Mouse (Mus musculus) myocyte (in vitro differentiated cells): ENCODE results near the gene Mylip. TPM values are rescaled to one million over a fixed set of nuclear protein-coding genes. Genes with fewer than 3 reads are reported as not detected.
A peak's percentile ranks its signal among the peaks of the same experiment; 100 is the strongest.

Experiments used
- H3K27me3 ChIP-seq: one replicate; pipeline ENCODE4 v1.6.1; 2011; ENCODE audit not compliant: control insufficient read depth, insufficient read depth, insufficient read length
- H3K36me3 ChIP-seq: one replicate; pipeline ENCODE4 v1.6.1; 2011; ENCODE audit not compliant: control insufficient read depth, insufficient read depth
- H3K4me2 ChIP-seq: one replicate; pipeline ENCODE4 v1.6.1; 2011; ENCODE audit warnings: low read depth, control low read depth
- H3K4me3 ChIP-seq: one replicate; pipeline ENCODE4 v1.5.1; 2011; ENCODE audit warnings: mild to moderate bottlenecking, control low read depth, moderate library complexity
- H3K79me2 ChIP-seq: one replicate; pipeline ENCODE4 v1.6.1; 2011; ENCODE audit not compliant: control insufficient read depth, insufficient read depth
- H3ac ChIP-seq: one replicate; pipeline ENCODE4 v1.6.1; 2011; ENCODE audit not compliant: control insufficient read depth, insufficient read length
- CEBPB ChIP-seq: IDR thresholded peaks from 2 replicates; pipeline ENCODE4 v1.6.1; 2011; ENCODE audit warnings: mild to moderate bottlenecking, moderate library complexity; ENCODE audit not compliant: poor library complexity, insufficient read depth, severe bottlenecking
- E2F4 ChIP-seq: IDR thresholded peaks from one replicate; pipeline ENCODE4 v1.6.1; 2011; ENCODE audit warnings: mild to moderate bottlenecking, control low read depth, moderate library complexity; ENCODE audit not compliant: insufficient read depth
- MAX ChIP-seq: IDR thresholded peaks from one replicate; pipeline ENCODE4 v1.6.1; 2011; ENCODE audit warnings: low read depth, mild to moderate bottlenecking, control low read depth
- MYOD1 ChIP-seq, 3 experiments: IDR thresholded peaks; one replicate each; pipeline ENCODE4 v1.6.1; 2011; ENCODE audit warnings: control low read depth in 2 of 3, low read depth in 2 of 3, mild to moderate bottlenecking in 2 of 3, moderate library complexity in 1 of 3; ENCODE audit not compliant: insufficient read length in 2 of 3, control insufficient read depth in 1 of 3
- MYOG ChIP-seq, 3 experiments: IDR thresholded peaks; one replicate each; pipeline ENCODE4 v1.6.1; 2011; ENCODE audit warnings: control low read depth in 2 of 3, low read depth in 2 of 3, mild to moderate bottlenecking in 2 of 3; ENCODE audit not compliant: insufficient read length in 2 of 3, control insufficient read depth in 1 of 3, insufficient read depth in 1 of 3
- POLR2A ChIP-seq: IDR thresholded peaks from one replicate; pipeline ENCODE4 v1.6.1; 2011; ENCODE audit warnings: low read depth, mild to moderate bottlenecking, control low read depth, moderate library complexity; ENCODE audit not compliant: insufficient read length
- POLR2AphosphoS2 ChIP-seq: IDR thresholded peaks from one replicate; pipeline ENCODE4 v1.6.1; 2011; ENCODE audit warnings: low read depth, control low read depth; ENCODE audit not compliant: insufficient read length
- REST ChIP-seq: IDR thresholded peaks from one replicate; pipeline ENCODE4 v1.6.1; 2011; ENCODE audit warnings: mild to moderate bottlenecking, control low read depth, moderate library complexity; ENCODE audit not compliant: insufficient read depth, insufficient read length
- SRF ChIP-seq: IDR thresholded peaks from one replicate; pipeline ENCODE4 v1.6.1; 2011; ENCODE audit warnings: low read depth; ENCODE audit not compliant: control insufficient read depth, insufficient read length
- TCF12 ChIP-seq: IDR thresholded peaks from one replicate; pipeline ENCODE4 v1.6.1; 2011; ENCODE audit warnings: mild to moderate bottlenecking, control low read depth; ENCODE audit not compliant: poor library complexity, insufficient read depth, severe bottlenecking
- TCF3 ChIP-seq: IDR thresholded peaks from one replicate; pipeline ENCODE4 v1.6.1; 2011; ENCODE audit warnings: low read depth, control low read depth; ENCODE audit not compliant: insufficient read length
- USF1 ChIP-seq: IDR thresholded peaks from one replicate; pipeline ENCODE4 v1.6.1; 2011; ENCODE audit warnings: low read depth, mild to moderate bottlenecking, control low read depth, moderate library complexity
- polyA plus RNA-seq: library from polyadenylated mRNA; unstranded; fragments of >200 nt; fragmentation: generic; extraction: Trizol; gene quantifications from one replicate; pipeline ENCODE4 v1.2.1, GENCODE M21; 2012; ENCODE audit warnings: missing spikeins

The Mylip gene
- polyA plus RNA-seq, 1 experiment: 8.3 TPM

GRCm38 (mm10) chr13:45397240-45397639 is 7.7 kb downstream of the Mylip start:
- H3K27me3 ChIP-seq: no peaks in the 10 kb centered on the region
- H3ac ChIP-seq: no peak overlapping the region
- H3K4me3 ChIP-seq: no peak overlapping the region
- peak overlapping the region; percentile 83 for H3K4me2 ChIP-seq
- H3K79me2 ChIP-seq: peaks cover 63% of the 10 kb centered on the region
- no peaks in the 10 kb centered on the region for H3K36me3 ChIP-seq
- TF ChIP-seq CEBPB (no peak), MYOG (IDR thresholded peaks at IDR 0.05; ENCODE audit: control insufficient read depth in 1 of 3, insufficient read depth in 1 of 3, insufficient read length in 2 of 3, low read depth in 2 of 3) (no peak), POLR2AphosphoS2 (no peak), USF1 (no peak), MYOD1 (IDR thresholded peaks at IDR 0.05; ENCODE audit: control insufficient read depth in 1 of 3, insufficient read length in 2 of 3, low read depth in 2 of 3) (no peak), MAX (no peak), REST (no peak), POLR2A (no peak), TCF12 (no peak), TCF3 (no peak), SRF (no peak), E2F4 (no peak)

- no peak for TF ChIP-seq E2F4
- TF ChIP-seq CEBPB: 0 out of 2 replicates have a peak, but pooled peaks have one; percentile 7
- no peak overlapping the region for H3ac ChIP-seq
- H3K36me3 ChIP-seq: no peaks in the 10 kb centered on the region
- peak overlapping the region; percentile 83 for H3K4me2 ChIP-seq
- no peaks in the 10 kb centered on the region for H3K27me3 ChIP-seq
- peaks cover 55% of the 10 kb centered on the region for H3K79me2 ChIP-seq
- no peak overlapping the region for H3K4me3 ChIP-seq
Measured at GRCm38 (mm10) chr13:45397896-45398805, 8.6 kb downstream of the Mylip start.

- H3ac ChIP-seq: no peak overlapping the region
- peaks cover 11% of the 10 kb centered on the region for H3K36me3 ChIP-seq
- TF ChIP-seq TCF3 (no peak), POLR2A (no peak), TCF12 (no peak), MYOD1 (IDR thresholded peaks at IDR 0.05; ENCODE audit: control insufficient read depth in 1 of 3, insufficient read length in 2 of 3, low read depth in 2 of 3) (no peak), MYOG (IDR thresholded peaks at IDR 0.05; ENCODE audit: control insufficient read depth in 1 of 3, insufficient read depth in 1 of 3, insufficient read length in 2 of 3, low read depth in 2 of 3) (no peak), MAX (no peak), E2F4 (no peak), SRF (no peak), USF1 (no peak), REST (no peak), CEBPB (no peak), POLR2AphosphoS2 (no peak)
- peak overlapping the region; percentile 55 for H3K4me2 ChIP-seq
- H3K79me2 ChIP-seq: peaks cover 30% of the 10 kb centered on the region
- H3K4me3 ChIP-seq: no peak overlapping the region
- no peaks in the 10 kb centered on the region for H3K27me3 ChIP-seq
Measured at GRCm38 (mm10) chr13:45400700-45401099, 11.2 kb downstream of the Mylip start.

- H3ac ChIP-seq: no peak overlapping the region
- no peak overlapping the region for H3K4me3 ChIP-seq
- H3K4me2 ChIP-seq: peak overlapping the region; percentile 96
- H3K79me2 ChIP-seq: peaks cover 19% of the 10 kb centered on the region
- H3K36me3 ChIP-seq: peaks cover 22% of the 10 kb centered on the region
- no peaks in the 10 kb centered on the region for H3K27me3 ChIP-seq
- TF ChIP-seq MAX (no peak), TCF12 (no peak), MYOG (IDR thresholded peaks at IDR 0.05; ENCODE audit: control insufficient read depth in 1 of 3, insufficient read depth in 1 of 3, insufficient read length in 2 of 3, low read depth in 2 of 3) (no peak), CEBPB (no peak), REST (no peak), POLR2AphosphoS2 (no peak), E2F4 (no peak), POLR2A (no peak), TCF3 (no peak), USF1 (no peak), SRF (no peak)
Measured at GRCm38 (mm10) chr13:45401816-45402215, 12.3 kb downstream of the Mylip start.

GRCm38 (mm10) chr13:45402316-45403039 is 12.9 kb downstream of the Mylip start:
- H3K27me3 ChIP-seq: no peaks in the 10 kb centered on the region
- peaks cover 12% of the 10 kb centered on the region for H3K79me2 ChIP-seq
- H3K36me3 ChIP-seq: peaks cover 29% of the 10 kb centered on the region
- H3K4me2 ChIP-seq: peak overlapping the region; percentile 96
- no peak overlapping the region for H3K4me3 ChIP-seq
- TF ChIP-seq MYOD1 (IDR thresholded peaks at IDR 0.05; ENCODE audit: control insufficient read depth in 1 of 3, insufficient read length in 2 of 3, low read depth in 2 of 3) (no peak), E2F4 (no peak), MYOG (IDR thresholded peaks at IDR 0.05; ENCODE audit: control insufficient read depth in 1 of 3, insufficient read depth in 1 of 3, insufficient read length in 2 of 3, low read depth in 2 of 3) (no peak), POLR2A (no peak), POLR2AphosphoS2 (no peak), USF1 (no peak), SRF (no peak), REST (no peak)
- no peak overlapping the region for H3ac ChIP-seq
